Mouse (Mus musculus) thymus, adult 2 months (tissue): ENCODE results near the gene Ift74.

ENCODE experiments used
- CTCF ChIP-seq: fragments of 200-500 bp; IDR thresholded peaks from 2 replicates; pipeline ENCODE4 v1.5.1; 2012; ENCODE audit warnings: mild to moderate bottlenecking, control low read depth, low read length, moderate library complexity, borderline replicate concordance; ENCODE audit not compliant: control insufficient read depth, poor library complexity, insufficient read depth; ENCODE audit errors: extremely low read depth
- POLR2A ChIP-seq: fragments of 200-500 bp; IDR thresholded peaks from 2 replicates; pipeline ENCODE4 v1.6.1; 2012; ENCODE audit warnings: mild to moderate bottlenecking, low read length, control low read depth, moderate library complexity; ENCODE audit not compliant: control insufficient read depth, poor library complexity, insufficient read depth; ENCODE audit errors: extremely low read depth

DNA sequence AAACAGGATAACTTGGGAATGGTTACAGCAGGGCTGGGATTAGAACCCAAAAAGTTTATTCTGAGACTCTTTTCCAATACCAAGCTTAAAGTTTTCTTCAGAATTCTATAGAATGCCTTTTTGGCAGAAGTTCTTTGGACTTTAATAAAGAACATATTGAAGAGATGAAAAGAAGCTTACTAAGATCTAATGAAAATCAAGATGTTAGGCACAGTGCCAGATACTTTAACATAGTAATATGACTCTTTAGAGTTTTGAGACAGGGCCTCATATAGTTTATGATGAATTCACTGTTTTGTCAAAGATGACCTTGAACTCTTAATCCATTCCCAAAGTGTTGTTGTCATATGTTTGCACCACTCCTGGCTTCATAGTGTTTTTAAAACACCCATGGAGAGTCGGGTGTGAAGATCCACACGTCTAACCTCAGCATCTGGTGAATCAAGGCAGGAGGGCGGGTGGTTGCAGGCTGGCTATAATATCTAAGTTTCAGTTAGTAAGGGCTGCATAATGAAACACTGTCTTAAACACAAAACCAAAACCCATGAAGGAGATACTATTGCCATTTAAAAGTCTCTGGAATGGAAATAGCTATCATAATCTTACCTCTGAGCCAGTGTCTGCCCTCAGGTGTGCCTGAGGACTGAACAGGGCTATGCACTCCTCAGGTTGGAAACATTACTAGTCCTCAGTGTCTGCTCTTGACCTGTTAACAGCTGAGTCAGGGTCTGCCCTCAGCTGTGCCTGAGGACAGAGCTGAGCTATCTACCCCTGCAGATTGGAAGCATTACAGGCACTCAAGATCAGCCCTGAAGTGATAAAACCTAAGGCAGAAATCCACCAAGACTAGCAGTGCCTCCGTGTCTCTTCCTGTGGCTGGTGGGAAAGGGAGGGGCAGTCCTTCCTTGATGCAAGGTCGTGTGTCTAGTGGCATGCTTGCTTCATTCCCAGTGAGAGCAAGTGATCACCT lies 123.3 kb downstream of the Ift74 start:
- TF ChIP-seq POLR2A (no peak), CTCF (no peak)
